Mouse (Mus musculus) urinary bladder, adult 18-20 months (tissue): ENCODE results near the gene Oasl2.
A peak's percentile ranks its signal among the peaks of the same experiment; 100 is the strongest.
"Not testable (repeated sequence)": the region's sequence is repeated elsewhere in the genome, so short reads cannot be mapped to it uniquely, and the experiment has no call there.

ENCODE experiments used
- DNase-seq, 2 experiments: peaks; one replicate each; pipeline ENCODE4 v3.0.0; 2022; ENCODE audit warnings: low spot score in 2 of 2, mixed read lengths in 2 of 2

Oasl2 gene

DNA sequence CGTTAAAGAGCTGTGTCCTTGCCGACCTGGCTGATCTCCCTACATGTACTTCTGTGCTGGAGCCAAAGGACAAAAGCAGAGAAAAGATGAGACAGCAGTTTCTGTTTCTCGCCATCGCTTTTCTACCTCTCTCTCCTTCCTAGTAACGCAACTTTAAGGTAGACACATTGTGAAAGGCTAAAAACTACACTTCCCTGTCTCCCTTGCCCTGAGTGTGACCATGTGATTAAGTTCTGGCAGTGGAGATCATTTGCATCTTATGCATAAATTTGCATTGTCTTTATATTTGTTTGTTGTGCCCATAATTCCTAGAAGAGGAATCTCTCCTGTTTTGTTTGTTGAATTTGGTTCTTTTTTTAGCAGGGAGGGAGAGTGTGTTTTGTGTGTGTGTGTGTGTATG is 19.1 kb downstream of the Oasl2 start:
- DNase-seq, result no peak

DNA sequence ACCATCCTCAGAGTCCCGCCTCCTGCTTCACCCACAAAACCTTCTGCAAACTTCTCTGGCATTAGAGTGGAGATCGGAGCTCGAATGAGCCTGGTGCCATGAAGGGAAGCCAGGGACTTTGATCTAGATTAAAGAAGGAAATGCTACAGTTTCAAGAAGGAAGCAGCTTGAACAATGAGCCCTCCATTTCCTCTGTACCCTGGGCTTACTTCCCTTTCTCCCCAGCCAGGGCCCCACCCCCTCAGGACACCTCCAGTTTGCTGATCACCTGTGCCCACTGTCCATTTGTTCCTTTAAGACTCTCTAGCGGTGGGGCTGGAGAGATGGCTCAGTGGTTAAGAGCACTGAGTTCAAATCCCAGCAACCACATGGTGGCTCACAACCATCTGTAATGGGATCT is 20.0 kb downstream of the Oasl2 start:
- no peak for DNase-seq

DNA sequence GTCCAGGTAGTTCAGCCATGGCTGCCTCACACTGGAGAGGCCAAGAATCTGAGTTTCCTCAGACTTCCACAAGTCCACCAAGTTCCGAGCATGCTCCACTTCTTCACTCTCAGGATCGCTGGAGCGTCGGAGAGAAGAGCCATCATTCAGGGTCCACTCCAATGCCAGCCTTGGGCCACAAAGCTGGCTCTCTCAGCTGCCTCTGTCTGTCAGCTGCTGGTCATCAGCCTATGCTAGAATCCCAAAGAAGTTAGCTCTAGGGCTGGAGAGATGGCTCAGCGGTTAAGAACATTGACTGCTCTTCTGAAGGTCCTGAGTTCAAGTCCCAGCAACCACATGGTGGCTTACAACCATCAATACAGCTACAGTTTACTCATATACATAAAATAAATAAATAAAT is 20.6 kb downstream of the Oasl2 start:
- not testable (repeated sequence) for DNase-seq

DNA sequence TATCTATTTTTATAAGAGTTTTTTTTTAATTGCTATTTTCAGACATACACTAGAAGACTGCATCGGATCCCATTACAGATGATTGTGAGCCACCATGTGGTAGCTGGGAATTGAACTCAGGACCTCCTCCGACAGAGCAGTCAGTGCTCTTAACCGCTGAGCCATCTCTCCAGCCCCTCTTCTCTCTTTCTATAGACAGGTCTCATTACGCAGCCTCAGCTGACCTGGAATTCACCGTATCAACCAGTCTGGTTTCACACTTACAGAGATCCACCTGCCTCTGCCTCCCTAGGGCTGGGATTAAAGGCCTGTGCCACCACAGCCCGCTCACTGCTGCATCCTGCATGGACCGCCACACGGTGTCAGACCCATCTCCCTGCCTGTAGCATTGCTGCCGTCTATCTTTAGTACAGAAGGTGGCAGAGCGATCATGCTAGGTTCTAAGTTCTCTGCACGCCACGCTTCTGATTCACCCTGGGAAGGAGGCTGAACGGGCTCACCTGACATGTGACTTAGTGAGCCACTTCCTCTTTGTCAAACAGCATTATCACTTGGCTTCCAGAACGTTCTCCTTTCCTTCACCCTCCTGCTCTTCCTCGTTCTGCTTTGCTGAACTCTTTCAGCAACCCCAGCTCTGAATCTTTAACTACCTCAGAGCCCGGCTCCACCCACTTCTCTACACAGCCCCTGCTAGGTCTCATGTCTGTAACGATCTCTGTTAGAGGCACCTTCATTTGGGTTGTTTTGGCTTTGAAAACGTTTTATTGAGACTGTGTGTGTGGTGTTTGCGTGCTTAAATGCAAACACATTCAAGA is 25.0 kb downstream of the Oasl2 start:
- DNase-seq, result peak in 1 of 2 experiments; percentile 27

DNA sequence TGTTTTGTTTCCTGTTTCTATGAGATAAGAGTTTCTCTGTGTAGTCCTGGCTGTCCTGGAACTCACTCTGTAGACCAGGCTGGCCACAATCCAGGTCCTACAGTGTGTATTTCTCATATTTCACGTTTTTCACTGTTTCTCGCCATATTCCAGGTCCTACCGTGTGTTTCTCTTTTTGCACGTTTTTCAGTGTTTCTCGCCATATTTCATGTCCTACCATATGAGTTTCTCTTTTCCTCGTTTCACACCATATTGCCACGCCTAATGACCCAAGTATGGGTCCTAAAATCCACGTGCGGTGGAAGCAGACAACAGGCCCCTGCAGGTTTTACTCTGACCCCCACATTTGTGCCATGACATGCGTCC is 25.6 kb downstream of the Oasl2 start:
- no peak for DNase-seq

DNA sequence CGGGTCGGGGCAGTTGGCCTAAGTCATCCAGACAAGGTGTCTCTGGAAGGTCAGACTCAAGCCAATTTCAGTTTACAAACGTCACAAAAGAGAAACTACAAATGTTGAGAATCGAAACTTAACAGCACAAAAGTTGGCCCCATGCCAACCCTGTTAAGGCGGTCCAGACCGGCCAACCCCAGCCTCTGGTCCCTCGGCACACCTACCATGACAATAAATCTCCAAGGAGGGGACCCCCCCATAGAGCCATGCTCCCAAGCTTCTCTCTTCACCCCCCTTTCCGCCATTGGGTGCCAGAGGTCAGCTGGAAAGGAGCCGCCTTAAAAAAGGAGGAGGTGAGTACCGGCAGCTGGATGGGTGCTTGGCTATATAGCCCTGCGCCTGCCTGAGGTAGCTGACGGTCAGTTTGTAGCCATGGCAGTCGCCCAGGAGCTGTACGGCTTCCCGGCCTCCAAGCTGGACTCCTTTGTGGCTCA is 26.3 kb downstream of the Oasl2 start, which contains the start of gene Oasl1:
Gene Oasl1 (plus strand): TSS at position 243 of the 476 bp plus-strand sequence.
- DNase-seq, result peak in 1 of 2 experiments; percentile 43

DNA sequence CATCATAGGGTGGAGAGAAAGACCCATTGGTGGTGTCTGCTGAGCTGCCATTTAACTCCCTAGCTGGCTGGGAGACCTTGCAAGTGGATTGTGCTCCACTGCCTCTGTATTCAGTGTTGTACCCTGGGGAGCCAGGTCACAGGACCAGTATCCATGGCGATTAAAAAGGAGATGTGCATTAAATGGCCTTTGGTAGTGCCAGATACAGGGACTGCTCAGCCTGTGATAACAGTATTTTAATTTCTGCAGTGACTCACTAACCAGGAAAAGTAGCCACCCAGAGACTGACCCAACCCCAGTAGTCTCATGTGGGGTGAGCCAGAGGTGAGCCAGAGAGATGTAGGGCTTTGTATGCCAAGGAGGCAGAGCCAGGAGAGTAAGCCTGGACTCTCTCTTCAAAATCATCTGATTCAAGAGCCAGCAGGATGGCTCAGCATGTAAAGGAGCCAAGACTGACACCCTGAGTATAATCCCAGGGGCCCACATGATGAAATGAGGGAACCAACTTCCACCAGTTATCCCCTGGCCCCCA is 29.5 kb downstream of the Oasl2 start:
- DNase-seq, result no peak

DNA sequence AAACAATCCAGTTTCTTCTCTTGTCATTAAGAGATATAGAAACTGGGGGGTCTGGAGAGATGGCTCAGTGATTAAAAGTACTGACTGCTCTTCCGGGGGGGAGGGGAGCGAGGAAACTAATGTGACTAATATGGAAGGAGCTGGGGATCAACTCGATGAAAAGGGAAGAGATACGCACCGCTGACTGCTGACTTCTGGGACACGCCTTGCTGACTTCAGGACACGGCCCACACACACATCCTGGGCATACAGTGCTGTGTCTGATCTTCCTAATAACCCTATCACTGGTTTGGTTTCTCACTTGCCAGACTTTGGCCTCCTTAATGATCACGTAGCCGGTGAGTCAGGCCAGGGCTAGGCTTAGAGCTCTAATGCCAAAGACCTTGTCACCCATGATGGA is 30.0 kb downstream of the Oasl2 start:
- no peak for DNase-seq

DNA sequence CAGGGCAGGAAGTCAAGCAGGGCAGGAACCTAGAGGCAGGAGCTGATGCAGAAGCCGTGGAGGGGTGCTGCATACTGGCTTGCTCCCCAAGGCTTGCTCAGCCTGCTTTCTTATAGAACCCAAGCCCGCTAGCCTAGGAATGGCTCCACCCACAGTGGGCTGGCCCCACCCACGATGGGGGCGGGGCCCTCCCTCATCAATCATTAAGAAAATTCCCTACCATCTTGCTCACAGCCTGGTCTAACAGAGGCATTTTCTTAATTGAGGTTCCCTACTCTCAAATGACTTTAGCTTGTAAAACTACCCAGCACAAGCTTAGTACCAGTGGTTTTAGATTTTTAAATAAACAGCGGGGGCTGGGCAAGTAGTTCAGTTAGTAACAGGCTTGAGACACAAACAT is 34.9 kb downstream of the Oasl2 start:
- no peak for DNase-seq

DNA sequence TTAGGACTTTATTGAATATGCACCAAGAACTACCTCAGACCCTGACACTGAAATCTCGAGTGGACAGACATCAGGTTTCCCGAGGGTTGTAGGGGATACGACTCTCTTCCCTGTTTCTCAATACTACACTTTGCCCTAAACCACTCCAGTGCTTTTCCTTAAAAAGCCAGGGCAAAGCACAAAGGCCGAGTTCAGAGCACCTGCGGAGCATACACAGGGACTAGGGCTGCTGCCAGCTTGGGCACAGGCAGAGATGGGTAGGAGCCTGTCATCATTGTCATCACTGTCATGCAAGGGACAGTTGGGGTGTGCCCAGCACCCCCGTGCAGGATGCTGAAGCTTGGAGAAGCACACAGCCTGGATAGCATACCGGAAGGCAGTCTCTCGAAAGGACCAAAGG is 36.5 kb downstream of the Oasl2 start:
- no peak for DNase-seq

DNA sequence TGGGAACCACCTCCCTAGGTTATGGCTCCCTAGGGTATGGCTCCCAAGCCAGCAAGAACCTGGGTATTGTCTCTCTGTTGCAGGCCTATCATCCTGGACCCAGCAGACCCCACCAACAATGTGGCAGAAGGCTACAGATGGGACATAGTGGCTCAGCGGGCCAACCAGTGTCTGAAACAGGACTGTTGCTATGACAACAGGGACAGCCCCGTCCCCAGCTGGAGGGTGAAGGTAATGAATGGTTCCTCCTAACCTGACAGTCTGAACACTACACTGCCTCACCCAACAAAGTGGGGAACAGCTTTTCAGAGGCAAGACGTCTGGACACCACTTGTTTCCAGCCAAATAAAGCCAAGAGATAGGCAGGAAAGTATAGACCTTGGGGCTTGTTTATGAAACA is 39.1 kb downstream of the Oasl2 start:
- DNase-seq, result no peak

DNA sequence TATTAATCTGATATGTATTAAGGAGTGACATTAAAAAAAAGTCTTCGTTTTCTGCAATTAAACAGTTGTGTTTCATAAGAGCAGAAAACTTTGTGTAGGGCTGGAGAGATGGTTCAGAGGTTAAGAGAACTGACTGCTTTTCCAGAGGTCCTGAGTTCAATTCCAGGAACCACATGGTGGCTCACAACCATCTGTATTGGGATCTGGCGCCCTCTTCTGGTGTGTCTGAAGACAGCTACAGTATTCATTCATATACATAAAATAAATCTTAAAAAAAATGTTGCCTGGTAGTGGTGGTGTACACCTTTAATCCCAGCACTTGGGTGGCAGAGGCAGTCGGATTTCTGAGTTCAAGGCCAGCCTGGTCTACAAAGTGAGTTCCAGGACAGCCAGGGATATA is 44.4 kb downstream of the Oasl2 start:
- DNase-seq, result not testable (repeated sequence)

DNA sequence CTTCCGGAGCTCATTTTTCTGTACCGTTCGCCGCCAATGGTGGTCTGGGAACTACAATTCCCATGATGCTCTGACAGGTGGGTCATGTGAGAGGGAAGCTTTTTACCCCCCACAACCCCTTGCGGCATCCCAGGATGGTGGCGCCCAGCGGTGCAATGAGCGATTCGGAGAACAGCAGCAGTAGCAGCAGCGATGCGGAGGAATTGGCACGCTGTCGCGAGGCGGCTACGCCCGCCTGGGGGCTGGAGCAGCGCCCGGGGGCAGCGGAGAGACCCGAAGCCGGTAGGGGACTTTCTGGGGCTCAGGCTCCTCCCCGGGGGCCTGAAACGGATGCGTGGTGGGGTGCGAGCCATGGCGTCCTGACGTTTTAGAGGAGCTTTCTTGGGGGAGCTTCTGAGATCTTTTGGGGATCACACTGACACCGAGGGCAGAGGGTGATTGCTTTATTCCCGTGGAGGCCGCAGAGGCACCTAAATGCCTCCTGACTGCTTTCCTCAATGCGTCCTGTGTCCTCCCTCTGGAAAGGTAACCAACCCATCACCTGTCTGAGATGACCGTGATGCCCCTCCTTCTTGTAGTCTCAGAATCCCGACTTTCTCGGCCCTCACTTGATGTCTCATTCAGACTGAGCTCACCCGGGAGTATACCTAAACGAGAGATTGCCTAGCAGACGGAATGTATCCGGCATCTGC is 45.5 kb downstream of the Oasl2 start, which contains the start of gene 2210016L21Rik:
Gene 2210016L21Rik (plus strand): TSS at position 85 of the 692 bp plus-strand sequence.
- peak; percentile 66 to 74 for DNase-seq

DNA sequence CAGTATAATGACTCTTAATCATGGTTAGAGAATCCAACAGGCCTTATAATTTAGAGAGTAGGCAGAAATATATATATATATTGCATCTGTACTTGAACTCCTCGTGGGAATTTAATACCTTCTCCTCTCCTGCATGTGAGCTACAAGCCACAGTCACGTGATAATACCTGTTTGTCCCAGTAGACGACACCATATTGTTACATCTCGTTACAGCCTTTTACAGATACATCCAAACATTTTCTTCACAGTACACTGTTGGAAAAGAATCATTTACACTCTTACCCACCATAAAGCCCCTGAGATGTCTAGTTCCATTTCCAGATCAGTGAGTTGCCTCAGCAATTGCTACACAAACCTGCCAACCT is 46.0 kb downstream of the Oasl2 start:
- no peak for DNase-seq

DNA sequence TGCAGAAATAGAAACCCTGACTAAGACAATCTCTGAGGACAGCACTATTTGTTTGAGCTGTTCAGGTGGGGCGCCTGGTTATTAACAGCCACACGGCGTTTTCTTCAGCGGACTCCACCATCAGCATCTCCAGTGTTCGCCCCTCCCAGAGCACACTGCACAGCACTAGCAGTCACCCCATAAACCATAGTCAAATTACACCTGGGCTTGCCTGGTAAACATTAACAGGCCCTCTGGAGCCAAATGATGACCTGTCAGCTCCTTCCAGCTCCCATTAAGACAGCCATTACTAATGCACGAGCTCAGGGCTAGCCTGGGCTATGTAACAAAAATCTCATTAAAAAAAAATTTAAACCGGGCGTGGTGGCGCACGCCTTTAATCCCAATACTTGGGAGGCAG is 48.3 kb downstream of the Oasl2 start:
- no peak for DNase-seq

DNA sequence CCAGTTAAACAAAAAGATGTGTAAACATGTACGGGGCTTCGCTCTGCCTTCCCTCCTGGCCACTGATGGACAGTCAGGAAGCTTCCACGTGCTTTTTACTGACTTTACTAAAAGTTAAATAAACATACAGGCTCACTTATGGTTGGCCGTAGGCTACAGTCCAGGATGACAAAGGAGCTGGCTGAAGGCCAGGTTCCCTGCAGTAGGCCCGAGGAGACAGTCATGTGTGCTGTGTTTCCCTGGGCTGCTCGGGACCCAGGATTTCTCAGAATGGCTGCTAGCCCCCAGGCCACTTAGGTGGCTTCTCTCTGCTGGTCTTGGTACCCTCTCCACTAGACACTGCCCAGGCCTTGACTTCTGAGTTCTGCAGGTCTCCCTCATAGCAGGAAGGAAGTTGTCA is 52.2 kb downstream of the Oasl2 start:
- no peak for DNase-seq

DNA sequence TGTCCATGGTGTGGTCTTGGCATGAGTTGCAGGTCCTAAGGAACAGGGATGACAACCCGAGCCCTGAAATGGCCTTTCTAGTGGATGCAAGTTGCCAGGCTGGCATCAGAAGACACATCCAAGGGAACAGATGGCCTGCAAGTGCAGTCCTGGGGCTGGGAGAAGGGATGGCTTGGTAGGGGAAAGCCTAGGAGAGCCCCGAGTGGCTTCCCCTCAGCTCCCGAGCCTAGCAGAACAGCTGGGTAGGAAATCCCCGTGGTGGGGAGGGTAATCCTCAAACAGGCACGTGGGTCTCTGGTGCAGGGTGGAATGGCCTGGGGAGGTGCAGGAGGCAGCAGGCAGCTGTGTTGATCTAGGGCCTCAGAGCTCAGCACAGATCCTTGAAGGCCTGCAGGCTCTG is 52.6 kb downstream of the Oasl2 start:
- DNase-seq, result no peak

DNA sequence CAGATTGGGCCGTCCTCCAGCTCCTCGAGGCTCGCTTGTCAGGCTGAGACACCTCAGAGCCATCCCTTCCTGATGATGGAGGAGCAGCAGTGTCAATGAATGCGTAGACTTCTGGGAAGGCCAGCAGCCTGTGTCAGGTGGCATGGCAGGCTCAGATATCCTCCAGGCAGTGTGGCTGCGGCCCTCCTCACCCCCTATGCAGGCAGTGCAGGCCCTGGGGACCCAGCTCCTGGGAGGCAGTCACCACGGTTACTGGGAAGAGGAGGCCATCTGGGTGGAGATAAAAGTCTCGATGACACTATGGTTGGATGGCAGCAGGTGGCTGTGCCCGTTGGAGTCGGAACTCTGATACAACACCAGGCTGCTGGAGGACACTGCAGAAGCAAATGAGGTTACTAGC is 53.1 kb downstream of the Oasl2 start:
- no peak for DNase-seq

DNA sequence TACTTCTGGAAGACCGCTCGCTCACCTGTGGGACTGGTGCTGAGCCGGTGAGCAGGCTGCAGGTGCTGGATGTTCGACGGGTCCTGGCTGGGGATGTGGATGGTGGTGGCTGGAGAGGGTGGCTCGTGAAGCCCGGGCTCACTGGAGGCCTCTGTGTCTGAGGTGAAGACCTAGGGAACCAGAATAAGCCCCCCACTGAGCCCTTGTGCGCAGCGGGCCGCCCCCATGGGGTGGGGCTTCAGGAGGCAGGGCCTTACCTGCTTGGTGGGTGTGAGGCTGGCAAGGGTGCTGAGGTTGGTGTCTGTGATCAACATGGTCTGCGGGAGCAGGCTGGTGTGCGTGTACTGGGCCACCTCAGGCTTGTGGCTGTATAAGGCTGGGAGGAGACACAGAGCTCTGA is 53.9 kb downstream of the Oasl2 start:
- no peak for DNase-seq

DNA sequence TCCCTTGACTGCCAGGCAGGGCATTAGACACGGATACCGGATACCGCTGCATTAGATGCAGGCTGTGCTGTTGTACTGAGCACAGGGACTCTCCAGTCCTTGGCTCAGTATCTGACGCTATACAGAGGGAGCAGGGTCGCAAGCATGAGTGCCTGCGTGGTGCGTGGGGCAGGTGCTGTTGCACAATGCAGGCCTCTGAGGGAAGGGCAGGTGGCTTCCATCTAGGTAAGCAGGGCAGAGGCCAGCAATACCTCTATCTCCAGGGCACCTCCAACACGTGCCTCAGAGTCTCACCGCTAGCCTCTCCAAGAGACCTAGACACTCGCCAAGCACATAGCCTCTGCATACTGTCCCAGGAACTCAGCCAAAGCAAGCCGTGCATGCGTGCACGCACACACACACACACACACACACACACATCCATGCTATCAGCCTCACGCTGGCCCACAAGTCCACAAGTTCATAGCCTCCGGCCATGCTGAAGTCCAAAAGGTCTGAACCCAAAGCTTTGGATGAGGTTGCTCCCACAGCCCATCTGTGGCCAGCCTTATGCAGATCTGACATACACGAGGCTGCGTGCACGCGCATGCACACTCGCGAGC is 54.6 kb downstream of the Oasl2 start:
- DNase-seq, result no peak

DNA sequence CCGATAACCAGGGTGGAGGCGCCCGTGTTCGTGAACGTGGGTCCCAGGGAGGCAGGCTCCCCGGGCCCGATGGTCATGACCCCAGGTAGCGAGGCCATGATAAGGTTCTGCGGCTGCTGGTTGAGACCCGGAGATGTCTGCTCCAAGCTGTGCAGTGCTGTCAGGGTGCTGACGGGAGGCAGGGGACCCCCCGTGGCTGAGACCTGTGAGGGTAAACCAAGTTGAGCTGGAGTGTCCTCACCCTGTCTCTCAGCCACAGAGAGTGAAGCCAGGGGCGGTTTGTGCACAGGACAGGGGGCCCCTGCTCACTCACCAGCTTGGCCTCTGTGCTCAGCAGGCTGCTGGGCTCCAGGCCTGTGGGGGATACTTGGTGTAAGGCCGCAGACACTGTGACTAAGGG is 56.6 kb downstream of the Oasl2 start:
- DNase-seq, result no peak

DNA sequence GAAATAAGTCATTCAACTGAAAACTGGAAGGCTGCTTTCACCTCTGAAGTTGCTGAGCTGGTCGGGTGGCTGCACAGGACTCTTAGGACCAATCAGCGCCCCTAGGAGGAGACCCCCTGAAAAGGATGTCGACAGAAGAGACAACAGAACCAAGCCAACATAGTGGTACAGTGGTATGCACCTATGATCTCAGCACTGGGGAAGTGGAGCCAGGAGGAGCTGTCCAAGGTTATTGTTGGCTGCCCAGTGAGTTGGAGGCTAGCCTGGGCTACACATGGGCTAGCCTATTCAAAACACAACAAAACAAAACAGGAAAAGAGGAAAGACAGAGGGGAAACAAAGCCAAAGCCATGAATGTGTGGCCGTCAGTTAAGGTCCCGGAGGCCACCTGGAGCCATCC is 61.3 kb downstream of the Oasl2 start:
- no peak for DNase-seq
